Mouse (Mus musculus): ENCODE measurements around the gene Foxd2.

Foxd2 gene

DNA sequence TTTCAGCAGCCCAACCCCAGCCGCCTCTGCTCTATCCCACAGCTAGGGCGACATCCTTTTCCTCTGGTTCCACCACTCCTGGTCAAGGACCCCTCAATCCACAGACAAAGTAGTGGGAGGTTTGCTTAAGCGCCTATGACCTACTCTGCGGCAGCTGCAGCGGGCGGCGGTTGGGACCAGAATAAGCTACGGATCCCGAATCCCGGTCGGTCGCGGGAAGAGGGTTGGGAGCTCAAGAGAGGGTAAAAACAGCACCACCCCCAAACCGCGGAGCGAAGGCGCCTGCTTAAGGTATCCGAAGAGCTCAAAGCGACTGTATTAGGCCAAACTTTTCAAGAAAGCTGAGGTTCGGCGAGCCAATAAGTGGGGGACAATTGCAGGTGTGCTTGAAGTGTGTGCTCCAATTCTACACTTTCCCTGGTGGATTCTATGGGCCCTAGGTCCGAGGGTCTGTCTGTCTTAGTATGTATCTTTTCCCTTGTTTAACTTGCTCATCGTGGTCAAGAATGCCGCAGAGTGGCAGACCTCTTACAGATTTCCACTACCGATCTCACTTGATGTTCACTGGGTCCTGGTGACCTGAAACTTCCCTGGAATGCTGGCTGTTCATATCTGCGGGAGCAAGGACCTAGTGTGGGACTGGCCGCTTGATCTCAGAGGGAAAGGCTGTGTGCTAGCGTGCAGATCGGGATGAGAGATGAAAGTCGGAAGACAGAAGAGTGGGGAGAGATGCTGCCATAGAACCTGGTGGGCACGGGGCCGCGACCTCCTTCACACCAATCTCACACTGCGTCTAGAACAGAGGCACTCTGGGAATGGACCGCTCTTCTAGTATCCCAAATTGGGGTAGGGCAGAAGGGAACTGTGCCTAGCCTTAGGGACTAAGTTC, 4.3 kb upstream of the Foxd2 start:
- DNase-seq (ENCODE audit: low read depth, low spot score) = no peak

GRCm38 (mm10) chr4:114909602-114910484, 1.2 kb upstream of the Foxd2 start:
- peak; percentile 77 for DNase-seq (ENCODE audit: low read depth, low spot score)

GRCm38 (mm10) chr4:114907951-114908828, 483 bp downstream of the Foxd2 start:
- no peak for DNase-seq (ENCODE audit: low read depth, low spot score)

- DNase-seq (ENCODE audit: low read depth, low spot score) = peak; percentile 43
Observed at GRCm38 (mm10) chr4:114907056-114907917, 1.4 kb downstream of the Foxd2 start.

GRCm38 (mm10) chr4:114905969-114906680, 2.5 kb downstream of the Foxd2 start:
- no peak for DNase-seq (ENCODE audit: low read depth, low spot score)

- DNase-seq (ENCODE audit: low read depth, low spot score) = no peak
Observed at GRCm38 (mm10) chr4:114905501-114905900, 3.2 kb downstream of the Foxd2 start.

- DNase-seq (ENCODE audit: low read depth, low spot score) = no peak
Observed at GRCm38 (mm10) chr4:114903422-114903782, 5.3 kb downstream of the Foxd2 start.

- DNase-seq (ENCODE audit: low read depth, low spot score) = peak; percentile 54
Observed at GRCm38 (mm10) chr4:114902641-114903421, 5.8 kb downstream of the Foxd2 start.

GRCm38 (mm10) chr4:114901643-114902351, 6.9 kb downstream of the Foxd2 start:
- DNase-seq (ENCODE audit: low read depth, low spot score) = peak; percentile 48

DNA sequence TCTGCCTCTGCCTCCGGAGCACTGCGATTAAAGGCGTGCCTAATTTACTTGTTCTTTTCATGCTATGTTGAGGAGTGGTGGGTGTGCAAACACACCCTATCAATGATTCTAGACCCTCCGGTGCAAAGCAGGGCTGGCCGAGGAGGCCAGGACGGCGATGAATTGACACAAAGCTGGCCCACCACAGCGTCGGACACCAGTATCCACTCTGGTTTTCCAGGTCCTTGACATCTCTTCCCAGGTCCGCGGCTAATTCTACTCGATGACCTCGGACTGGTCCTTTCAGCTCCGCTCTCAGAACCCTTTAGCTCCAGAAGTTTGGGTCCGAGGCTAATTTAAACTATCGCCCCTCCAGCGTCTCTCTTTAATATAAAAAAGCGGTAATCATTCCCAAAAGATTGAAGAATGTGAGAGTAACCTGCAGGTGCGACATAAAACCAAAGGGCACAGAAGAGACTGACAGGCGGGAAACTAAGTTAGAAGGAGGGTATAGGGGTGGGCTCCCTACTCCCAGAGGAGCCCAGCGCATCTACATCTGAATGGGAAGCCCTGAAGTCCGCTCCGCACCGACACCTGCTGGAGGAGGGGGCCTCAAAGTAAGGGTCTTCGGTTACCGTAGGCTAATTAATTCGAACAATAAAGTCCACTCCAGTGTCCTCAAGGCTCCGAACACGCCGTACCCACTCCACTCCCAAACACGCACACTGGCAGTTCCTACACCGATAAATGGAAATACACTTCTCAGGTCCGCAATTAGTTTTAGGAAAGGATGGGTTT, 7.6 kb downstream of the Foxd2 start:
- no peak for DNase-seq (ENCODE audit: low read depth, low spot score)

DNA sequence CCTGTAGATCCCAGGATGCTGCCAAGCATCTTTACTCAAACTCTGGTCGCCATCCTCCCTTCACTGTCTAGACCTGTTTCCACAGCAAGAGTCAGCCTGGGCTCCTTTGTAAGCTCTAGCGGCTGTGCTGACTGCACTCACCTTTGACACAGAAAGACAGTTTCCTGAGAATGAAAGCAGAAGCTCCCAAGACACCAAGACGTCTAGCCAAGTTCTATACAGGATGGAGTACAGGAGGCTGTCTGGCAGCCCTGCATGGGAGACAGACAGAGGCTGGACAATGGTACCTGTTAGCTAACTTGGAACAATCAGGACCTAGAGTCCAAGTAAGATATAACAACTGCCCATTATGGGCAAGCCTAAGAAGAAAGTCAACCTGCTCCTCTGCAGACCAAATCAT, 8.8 kb downstream of the Foxd2 start:
- DNase-seq (ENCODE audit: low read depth, low spot score) = no peak

GRCm38 (mm10) chr4:114897853-114898252, 10.8 kb downstream of the Foxd2 start:
- DNase-seq (ENCODE audit: low read depth, low spot score) = no peak

GRCm38 (mm10) chr4:114882232-114882631, 26.4 kb downstream of the Foxd2 start:
- no peak for DNase-seq (ENCODE audit: low read depth, low spot score)

DNA sequence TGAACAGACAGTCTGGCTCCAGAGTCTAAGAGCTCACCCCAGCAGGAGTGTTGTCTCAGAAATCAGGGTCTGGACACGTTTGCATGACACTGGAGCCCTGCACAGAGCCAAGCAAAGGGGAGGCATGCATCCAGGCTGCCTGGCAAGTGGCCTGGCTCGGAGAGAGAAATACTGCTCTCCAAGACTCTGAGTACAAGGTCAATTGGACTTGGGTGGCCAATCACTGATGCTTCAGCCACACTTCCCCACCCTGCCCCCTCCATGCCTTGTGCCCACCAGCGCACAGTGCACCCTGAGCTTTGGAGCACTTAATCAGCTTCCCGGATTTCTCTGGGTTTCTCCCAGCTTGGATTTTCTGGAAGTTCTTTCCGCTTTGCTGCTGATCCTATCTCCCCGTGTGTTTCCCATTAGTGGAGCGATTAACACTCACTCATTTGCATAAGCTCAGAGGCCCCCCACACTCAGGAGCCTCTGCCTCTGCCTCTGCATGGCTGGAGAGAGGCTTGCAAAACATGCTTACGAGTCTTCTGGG, 32.2 kb downstream of the Foxd2 start:
- no peak for DNase-seq (ENCODE audit: low read depth, low spot score)

DNA sequence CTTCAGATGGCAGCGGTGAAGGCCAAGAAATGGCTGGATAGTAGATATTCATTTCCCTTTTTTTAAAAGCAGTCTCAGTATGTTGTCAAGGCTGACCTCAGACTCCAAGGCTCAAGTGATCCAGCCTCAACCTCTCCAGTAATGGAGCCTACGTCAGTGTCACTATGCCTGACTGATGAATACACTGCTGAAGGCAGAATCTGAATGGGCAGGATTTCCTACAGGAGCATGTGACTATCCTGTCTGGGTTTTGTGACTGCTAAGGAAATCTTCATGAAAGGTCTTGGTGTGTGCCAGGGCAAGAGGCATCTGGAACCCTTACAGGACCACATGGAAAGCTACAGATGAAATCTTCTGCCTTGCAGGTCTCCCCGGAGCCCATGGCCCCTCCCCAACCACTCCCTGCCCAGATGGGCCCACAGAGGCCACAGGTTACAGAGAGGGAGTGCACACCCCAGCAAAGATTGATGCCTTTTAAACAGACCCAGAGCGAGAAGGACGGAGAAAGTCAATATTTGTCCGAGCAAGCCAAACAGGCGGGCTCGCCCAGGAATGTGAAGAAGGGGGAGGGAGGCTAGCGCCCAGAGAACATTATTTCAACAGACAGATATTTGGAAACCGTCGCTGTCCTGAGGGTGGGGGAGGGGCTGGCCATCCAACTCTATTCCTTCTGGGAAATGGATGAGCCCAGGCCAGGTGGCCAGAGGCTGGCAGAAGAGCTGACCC, 38.7 kb downstream of the Foxd2 start:
- DNase-seq (ENCODE audit: low read depth, low spot score) = peak; percentile 59

DNA sequence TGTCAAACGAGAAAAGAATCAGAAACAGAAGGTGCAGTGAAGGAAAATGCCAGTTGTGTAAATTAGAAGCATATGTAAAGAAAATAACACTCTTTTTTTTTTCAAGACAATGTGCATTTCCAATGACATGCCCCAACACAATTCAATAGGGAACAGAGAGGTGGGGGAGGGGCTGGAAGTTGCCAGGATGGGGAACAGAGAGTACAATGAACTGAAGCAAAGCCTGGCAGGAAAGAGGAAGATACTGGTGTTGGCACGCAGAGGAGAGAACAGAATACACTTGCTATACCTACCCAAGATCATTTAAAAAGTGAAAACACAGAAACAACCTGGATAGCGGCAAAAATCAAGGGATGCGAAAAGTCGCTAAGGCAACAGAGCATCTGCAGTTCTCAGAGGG, 45.5 kb downstream of the Foxd2 start:
- no peak for DNase-seq (ENCODE audit: low read depth, low spot score)

- DNase-seq (ENCODE audit: low read depth, low spot score) = no peak
Observed at GRCm38 (mm10) chr4:114858426-114858825, 50.2 kb downstream of the Foxd2 start.

Measured in mesoderm, embryonic 11.5 days (tissue).